Mouse (Mus musculus) kidney, postnatal 36 days (tissue): ENCODE results near the gene Scamp1.
A peak's percentile ranks its signal among the peaks of the same experiment; 100 is the strongest.
"Not testable (repeated sequence)": the region's sequence is repeated elsewhere in the genome, so short reads cannot be mapped to it uniquely, and the experiment has no call there.

Experiments used
- DNase-seq, 2 experiments: peaks; one replicate each; pipeline ENCODE4 v3.0.0; 2021 to 2022; ENCODE audit warnings: mixed read lengths in 2 of 2

Scamp1 gene

GRCm38 (mm10) chr13:94285281-94285871 is at the start of gene Scamp1:
Gene Scamp1 (minus strand): TSS chr13:94285857.
- DNase-seq, result peak; percentile 91 to 95

- no peak for DNase-seq
Observed at GRCm38 (mm10) chr13:94330392-94330979, 44.8 kb upstream of the Scamp1 start.

GRCm38 (mm10) chr13:94329005-94329404 is 43.3 kb upstream of the Scamp1 start:
- not testable (repeated sequence) for DNase-seq

DNA sequence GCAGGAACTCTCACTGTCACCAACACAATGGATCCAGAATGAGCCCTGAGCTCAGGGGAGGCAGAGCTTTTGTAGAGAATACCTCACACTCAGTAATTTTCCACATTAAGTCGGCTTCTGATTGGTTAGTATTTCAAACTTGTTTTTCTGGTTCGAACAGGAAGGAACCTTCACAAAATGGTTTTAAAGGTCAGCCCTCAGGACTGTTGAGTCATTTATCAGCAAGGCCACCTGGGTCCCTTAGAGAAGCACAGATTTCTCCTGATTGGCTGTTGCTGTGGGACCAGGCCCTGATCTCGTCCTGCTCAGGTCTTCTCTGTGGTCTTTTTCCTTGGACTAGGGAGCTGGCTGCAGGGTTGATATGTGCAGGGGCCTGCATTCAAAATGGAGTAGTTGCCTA is 42.4 kb upstream of the Scamp1 start:
- DNase-seq, result peak in 1 of 2 experiments; percentile 13

- DNase-seq, result no peak
Observed at GRCm38 (mm10) chr13:94322475-94322874, 36.8 kb upstream of the Scamp1 start.

- no peak for DNase-seq
Observed at GRCm38 (mm10) chr13:94321094-94321792, 35.6 kb upstream of the Scamp1 start.

DNA sequence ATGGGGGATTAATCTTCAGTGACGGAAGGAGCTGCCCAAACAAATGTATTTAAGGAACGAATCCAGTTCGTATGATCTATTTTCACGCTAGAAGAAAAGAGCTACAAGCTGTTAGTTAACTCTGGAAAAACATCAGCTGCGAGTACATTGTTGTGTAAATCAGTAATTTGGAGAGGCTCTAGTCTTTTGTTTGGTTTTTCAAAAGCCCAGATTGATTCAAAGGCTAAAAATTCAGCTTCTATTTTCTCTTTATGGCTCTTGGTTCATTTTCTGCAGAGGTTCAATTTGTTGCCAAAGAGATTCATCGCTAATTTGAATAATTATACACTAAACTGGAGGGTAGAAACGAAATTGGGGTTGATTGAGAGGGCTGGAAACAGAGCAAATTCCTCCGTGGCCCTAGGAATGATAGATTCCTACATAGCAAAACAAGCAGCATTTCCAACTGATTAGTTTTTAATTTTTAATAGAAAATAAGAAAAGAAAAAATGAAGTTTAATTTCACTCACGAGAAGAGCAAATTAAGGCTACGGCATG is 31.4 kb upstream of the Scamp1 start:
- no peak for DNase-seq

DNA sequence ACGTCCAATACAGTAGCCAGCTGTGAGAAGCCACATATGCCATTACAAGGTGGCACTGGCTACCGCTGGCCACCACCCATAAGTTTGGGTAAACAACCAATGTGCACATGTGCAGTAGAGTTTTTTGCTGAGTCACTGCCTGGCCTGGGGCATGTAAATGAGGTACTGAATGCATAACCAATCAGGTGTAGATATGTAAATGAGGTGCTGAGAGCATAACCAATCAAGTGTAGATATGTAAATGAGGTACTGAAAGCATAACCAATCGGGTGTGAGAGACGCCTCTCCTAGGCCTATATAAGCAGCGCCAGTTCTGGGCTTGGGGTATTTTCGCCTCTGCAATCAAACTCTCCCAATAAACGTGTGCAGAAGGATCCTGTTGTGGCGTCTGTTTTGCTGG is 27.2 kb upstream of the Scamp1 start:
- not testable (repeated sequence) for DNase-seq

DNA sequence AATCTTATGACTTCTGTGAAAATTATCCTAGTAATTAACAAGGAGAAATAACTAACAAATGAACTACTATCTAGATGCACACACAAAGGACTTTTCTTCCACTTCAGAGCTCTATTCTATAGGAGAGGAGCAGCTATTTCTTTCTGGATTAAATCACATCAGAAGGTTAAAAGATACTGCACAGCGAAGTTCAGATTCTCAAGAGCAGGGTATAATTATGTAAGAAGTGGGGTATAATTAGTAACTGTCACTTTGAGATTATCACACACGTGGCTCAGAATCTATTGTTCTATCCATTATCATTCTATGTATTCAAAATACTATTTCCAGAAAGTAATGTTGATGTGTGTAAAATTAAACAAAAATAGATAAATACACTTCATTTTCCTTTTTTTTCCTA is 22.6 kb upstream of the Scamp1 start:
- DNase-seq, result no peak

- no peak for DNase-seq
Observed at GRCm38 (mm10) chr13:94307531-94307930, 21.9 kb upstream of the Scamp1 start.

- DNase-seq, result no peak
Observed at GRCm38 (mm10) chr13:94306968-94307289, 21.3 kb upstream of the Scamp1 start.

GRCm38 (mm10) chr13:94306277-94306967 is 20.8 kb upstream of the Scamp1 start:
- DNase-seq, result peak; percentile 4 to 31

GRCm38 (mm10) chr13:94300946-94301538 is 15.4 kb upstream of the Scamp1 start:
- DNase-seq, result no peak

- no peak for DNase-seq
Observed at GRCm38 (mm10) chr13:94300232-94300631, 14.6 kb upstream of the Scamp1 start.

DNA sequence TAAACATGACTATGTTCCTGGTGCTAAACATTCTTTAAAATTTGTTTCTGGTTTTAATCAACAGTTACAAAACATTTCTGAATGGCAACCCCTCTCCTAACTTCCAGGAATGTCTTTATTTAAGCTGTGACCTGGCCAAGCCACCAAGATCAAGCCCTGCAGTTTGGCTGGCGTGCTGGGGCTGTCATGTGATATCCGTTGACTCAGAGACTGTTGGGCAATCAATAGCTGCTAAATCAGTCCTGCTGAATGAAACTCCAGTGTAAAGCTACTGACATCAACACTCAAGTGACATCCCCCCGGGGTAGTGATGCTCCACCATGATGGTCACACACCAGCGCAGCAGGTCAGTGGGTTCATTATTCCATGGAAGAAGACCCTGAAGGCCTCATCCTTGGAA is 12.7 kb upstream of the Scamp1 start:
- no peak for DNase-seq

DNA sequence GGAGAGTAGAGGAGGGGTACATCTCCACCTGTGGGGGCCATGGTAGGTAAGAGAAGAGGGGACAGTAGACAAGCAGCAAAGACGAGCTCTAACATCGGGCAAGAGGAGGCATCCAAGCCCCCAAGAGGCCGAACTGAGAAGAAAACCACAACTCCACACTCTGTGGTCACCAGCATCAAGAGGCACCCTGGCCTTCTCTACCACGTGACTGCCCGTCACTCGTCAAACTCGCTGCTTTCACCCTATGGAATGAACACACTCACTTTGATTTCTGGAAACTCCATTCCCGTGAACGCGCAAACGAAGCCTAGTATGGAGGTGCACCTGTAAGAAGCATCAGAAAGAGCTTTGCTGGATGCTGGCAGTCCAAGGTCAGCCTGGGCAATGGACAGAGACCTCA is 10.7 kb upstream of the Scamp1 start:
- no peak for DNase-seq

DNA sequence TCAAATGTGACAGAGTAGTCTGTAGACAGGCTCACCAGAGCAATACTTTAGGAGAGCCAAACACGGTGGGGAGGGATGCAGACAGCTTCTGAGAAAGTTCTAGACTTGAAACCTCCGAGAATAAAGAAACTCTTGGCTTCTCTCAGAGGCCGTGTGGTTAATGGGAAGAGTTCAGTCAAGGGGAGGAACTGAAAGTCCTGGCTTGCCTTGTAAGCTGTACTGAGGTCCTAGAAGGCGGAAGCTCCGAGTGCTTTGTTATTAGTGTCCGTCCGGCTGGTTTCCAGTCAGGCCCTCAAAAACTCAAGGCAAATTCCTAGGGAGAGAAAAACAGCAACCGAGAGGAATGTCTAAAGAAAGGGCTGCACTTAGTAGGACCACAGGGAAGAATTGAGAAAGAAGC is 10.3 kb upstream of the Scamp1 start:
- no peak for DNase-seq

DNA sequence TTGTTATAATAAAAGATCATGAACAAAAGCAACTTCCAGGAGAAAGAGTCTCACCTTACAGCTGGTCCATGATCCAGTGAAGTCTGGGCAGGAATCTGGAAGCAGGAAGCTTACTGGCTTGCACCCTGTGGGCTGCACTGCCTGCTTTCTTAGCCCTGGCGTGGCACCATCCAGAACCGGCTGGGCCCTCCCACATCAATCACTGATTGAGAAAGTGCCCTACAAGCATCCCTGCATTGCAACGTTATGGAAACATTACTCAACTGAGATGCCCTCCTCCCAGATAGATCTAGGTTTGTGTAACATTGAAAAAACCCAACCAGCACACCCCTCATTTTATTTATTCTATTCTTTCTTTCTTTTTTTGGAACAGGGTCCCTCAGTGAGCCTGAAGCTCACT is 9.2 kb upstream of the Scamp1 start:
- DNase-seq, result no peak

DNA sequence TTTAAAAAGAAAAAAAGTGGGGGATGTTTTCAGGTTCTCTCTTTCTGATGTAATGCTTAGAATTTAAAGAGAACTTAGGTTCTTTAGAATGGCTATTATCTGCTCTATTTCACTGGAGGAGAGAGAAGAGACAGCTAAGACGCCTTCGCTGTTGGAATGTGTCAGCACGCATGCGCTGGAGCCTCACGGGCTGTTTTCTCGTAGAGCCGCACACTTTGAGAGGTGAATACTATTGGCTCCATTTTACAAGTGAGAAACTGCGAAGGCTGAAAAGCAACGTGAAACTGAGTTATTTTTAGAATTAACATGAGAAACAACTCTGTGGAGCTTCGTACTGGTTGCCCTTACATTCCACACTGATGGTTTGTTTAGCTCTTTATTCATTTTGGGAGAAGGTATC is 8.3 kb upstream of the Scamp1 start:
- DNase-seq, result no peak

- no peak for DNase-seq
Observed at GRCm38 (mm10) chr13:94286195-94286594, 538 bp upstream of the Scamp1 start.

- DNase-seq, result peak; percentile 49 to 71
Observed at GRCm38 (mm10) chr13:94284543-94285269, 951 bp downstream of the Scamp1 start.

DNA sequence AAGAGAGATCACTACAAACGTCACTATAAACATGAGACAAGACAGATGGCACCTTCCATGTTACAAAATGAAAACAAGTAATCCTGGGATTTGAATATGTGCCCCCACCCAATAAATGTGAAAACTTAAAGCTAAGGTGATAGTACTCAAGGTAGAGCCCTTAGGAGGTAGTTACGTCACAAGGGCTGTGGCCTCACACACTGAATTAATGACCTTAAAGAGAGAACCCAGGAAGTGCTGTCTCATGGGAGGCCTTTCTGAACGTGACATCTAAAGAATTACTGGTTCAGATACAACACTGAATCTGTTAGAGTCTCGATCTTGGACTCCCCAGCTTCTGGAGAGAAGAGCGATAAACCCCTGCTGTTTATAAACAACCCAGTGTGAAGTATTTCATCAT is 6.2 kb downstream of the Scamp1 start:
- DNase-seq, result no peak
